Mouse (Mus musculus) kidney, postnatal 0 days (tissue): ENCODE measurements around the gene Gm49369. TPM values are rescaled to one million over a fixed set of nuclear protein-coding genes. Genes with fewer than 3 reads are reported as not detected.
"Not testable (repeated sequence)": the region's sequence is repeated elsewhere in the genome, so short reads cannot be mapped to it uniquely, and the experiment has no call there.

ENCODE experiments used
- ATAC-seq: fragments of 200-750 bp; cut with Nextera tagmentation; replicated peaks from 2 replicates; pipeline ENCODE4 v1.8.0; 2017; ENCODE audit warnings: low read depth, moderate number of reproducible peaks, moderate TSS enrichment, moderate library complexity; ENCODE audit not compliant: low FRiP score
- DNase-seq: peaks from one replicate; pipeline ENCODE4 v3.0.0-alpha.2; 2016; ENCODE audit warnings: low spot score
- H3K27ac ChIP-seq: fragments of 300-500 bp; sonication (generic); 2 replicates; pipeline ENCODE4 v1.5.1; 2014; ENCODE audit warnings: mild to moderate bottlenecking
- H3K27me3 ChIP-seq: fragments of 300-500 bp; sonication (generic); 2 replicates; pipeline ENCODE4 v1.6.1; 2014; ENCODE audit warnings: low read length, mixed read lengths; ENCODE audit not compliant: insufficient read depth
- H3K36me3 ChIP-seq: fragments of 300-500 bp; sonication (generic); 2 replicates; pipeline ENCODE4 v1.6.1; 2014; ENCODE audit warnings: low read length, mixed read lengths; ENCODE audit not compliant: insufficient read depth
- H3K4me1 ChIP-seq: fragments of 300-500 bp; sonication (generic); replicated peaks from 2 replicates; pipeline ENCODE4 v1.6.1; 2014; ENCODE audit warnings: antibody characterized with exemption, low read length, mixed read lengths; ENCODE audit not compliant: insufficient read depth
- H3K4me2 ChIP-seq: fragments of 300-500 bp; sonication (generic); 2 replicates; pipeline ENCODE4 v1.6.1; 2014; ENCODE audit warnings: mild to moderate bottlenecking, low read length, moderate library complexity, mixed read lengths
- H3K4me3 ChIP-seq: fragments of 300-500 bp; sonication (generic); replicated peaks from 2 replicates; pipeline ENCODE4 v1.5.1; 2014; ENCODE audit warnings: low read depth, low read length
- H3K9ac ChIP-seq: fragments of 300-500 bp; sonication (generic); 2 replicates; pipeline ENCODE4 v1.6.1; 2014; ENCODE audit warnings: low read depth, low read length
- H3K9me3 ChIP-seq: fragments of 300-500 bp; sonication (generic); replicated peaks from 2 replicates; pipeline ENCODE4 v1.6.1; 2016; ENCODE audit warnings: low read length, inconsistent platforms, mixed read lengths
- CTCF ChIP-seq: IDR thresholded peaks from 2 replicates; pipeline ENCODE4 v1.5.1; 2016; ENCODE audit warnings: antibody characterized with exemption, low read depth, mild to moderate bottlenecking, moderate library complexity
- WGBS: fragments of 180-500 bp; shearing (Covaris S2); extraction: QIAGEN DNeasy Blood & Tissue Kit; methylation state at CpG from one replicate; pipeline ENCODE4 v1.1.7; 2014; 5-methylcytosine and 5-hydroxymethylcytosine counted together
- polyA plus RNA-seq: library from polyadenylated mRNA; unstranded; fragments of >200 nt; fragmentation: Nextera tagmentation; extraction: Ambion mirVana; gene quantifications from 2 replicates; pipeline ENCODE4 v1.2.1, GENCODE M21; 2015

The Gm49369 gene
- polyA plus RNA-seq, 1 experiment from 2014 or later = not detected

- H3K4me1 ChIP-seq = no peaks in the 10 kb centered on the region
- no peak overlapping the region for H3K9ac ChIP-seq
- TF ChIP-seq CTCF = no peak
- DNase-seq (no peak), ATAC-seq (no peak)
- H3K27ac ChIP-seq = no peak overlapping the region
- H3K4me2 ChIP-seq = no peak overlapping the region
- 83% methylated on average over 8 of the region's 8 CpGs for WGBS
- no peak overlapping the region for H3K4me3 ChIP-seq
- no peaks in the 10 kb centered on the region for H3K9me3 ChIP-seq
- no peaks in the 10 kb centered on the region for H3K27me3 ChIP-seq
- no peaks in the 10 kb centered on the region for H3K36me3 ChIP-seq
Measured at GRCm38 (mm10) chr7:142408686-142409085, 26.2 kb upstream of the Gm49369 start.

DNA sequence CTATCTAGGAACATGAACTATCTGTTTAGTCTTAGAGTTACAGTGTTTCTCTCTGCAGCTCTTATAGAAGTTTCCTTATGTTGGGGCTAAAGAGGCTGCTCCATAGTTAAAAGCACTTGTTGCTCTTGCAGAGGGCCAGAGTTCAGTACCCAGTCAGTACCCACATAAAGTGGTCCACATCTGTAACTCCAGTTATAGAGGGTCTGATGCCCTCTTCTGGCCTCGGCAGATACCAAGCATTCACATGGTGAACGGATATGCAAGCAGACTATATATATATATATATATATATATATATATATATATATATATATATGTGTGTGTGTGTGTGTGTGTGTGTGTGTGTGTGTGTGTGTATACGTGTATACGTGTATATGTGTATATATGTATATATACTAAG is 25.5 kb upstream of the Gm49369 start:
- H3K27me3 ChIP-seq = no peaks in the 10 kb centered on the region
- 68% methylated on average over 4 of the region's 4 CpGs for WGBS
- no peaks in the 10 kb centered on the region for H3K4me1 ChIP-seq
- DNase-seq (no peak), ATAC-seq (no peak)
- peak; percentile 35; the same call in 1 of the 2 replicates for TF ChIP-seq CTCF
- H3K27ac ChIP-seq = no peak overlapping the region
- H3K36me3 ChIP-seq = no peaks in the 10 kb centered on the region
- no peak overlapping the region for H3K9ac ChIP-seq
- no peaks in the 10 kb centered on the region for H3K9me3 ChIP-seq
- H3K4me2 ChIP-seq = no peak overlapping the region
- H3K4me3 ChIP-seq = no peak overlapping the region

- not testable (repeated sequence) for H3K9me3 ChIP-seq, H3K27me3 ChIP-seq, H3K27ac ChIP-seq, H3K36me3 ChIP-seq, H3K4me1 ChIP-seq, H3K4me2 ChIP-seq, H3K4me3 ChIP-seq, DNase-seq, H3K9ac ChIP-seq, ATAC-seq
- WGBS = 95% methylated on average over 5 of the region's 5 CpGs
Measured at GRCm38 (mm10) chr7:142405134-142405533, 22.7 kb upstream of the Gm49369 start.

DNA sequence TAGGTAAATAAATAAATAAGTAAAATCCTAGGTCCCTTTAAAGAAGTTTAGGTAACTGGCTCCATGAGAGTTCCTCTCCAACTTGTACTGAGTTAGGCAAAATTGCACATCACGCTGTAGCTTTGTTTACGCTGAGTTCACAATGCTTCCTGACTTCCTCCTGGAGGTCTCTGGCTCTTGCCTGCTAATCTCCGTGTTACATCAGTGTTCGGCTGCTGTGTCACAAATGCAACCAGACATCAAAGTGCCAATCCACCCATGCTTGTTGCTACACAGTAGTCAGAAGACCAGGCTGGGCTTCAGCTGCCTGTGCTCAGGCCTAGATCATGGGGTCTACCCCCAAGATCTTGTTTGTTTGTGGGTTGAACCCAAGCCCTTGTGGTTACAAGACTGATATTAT is 21.1 kb upstream of the Gm49369 start:
- WGBS = 67% methylated on average over 4 of the region's 4 CpGs
- Histone ChIP-seq H3K9me3 (no peaks in the 10 kb centered on the region), H3K4me3 (no peak overlapping the region), H3K27ac (no peak overlapping the region), H3K27me3 (no peaks in the 10 kb centered on the region), H3K4me2 (no peak overlapping the region), H3K4me1 (no peaks in the 10 kb centered on the region), H3K36me3 (no peaks in the 10 kb centered on the region), H3K9ac (no peak overlapping the region)
- TF ChIP-seq CTCF = no peak
- ATAC-seq = no peak; the same call in 1 of the 2 replicates
- peak; percentile 29 for DNase-seq

DNA sequence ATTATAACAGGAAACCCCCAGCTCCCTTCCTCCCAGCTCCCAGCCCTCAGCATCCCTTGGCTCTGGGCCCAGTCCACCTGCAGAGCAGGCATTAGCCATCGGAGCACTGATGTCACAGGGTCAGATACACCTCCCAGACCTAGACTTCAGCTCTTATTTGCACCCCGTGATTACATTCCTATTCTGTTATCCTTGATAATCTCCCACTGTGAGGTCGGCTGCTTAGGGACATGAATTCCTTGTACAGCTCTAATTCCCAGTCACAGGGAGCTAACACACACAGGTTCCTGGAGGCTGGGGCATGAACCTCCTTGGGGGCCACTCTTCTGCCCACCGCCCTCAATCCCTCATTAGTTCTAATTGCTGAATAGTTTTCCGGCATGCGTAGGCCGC is 18.3 kb upstream of the Gm49369 start:
- Histone ChIP-seq H3K4me2 (no peak overlapping the region), H3K9me3 (no peaks in the 10 kb centered on the region), H3K9ac (no peak overlapping the region), H3K4me3 (no peak overlapping the region), H3K27ac (peak overlapping the region; percentile 43), H3K4me1 (no peaks in the 10 kb centered on the region), H3K27me3 (no peaks in the 10 kb centered on the region), H3K36me3 (no peaks in the 10 kb centered on the region)
- 36% methylated on average over 7 of the region's 7 CpGs for WGBS
- no peak for TF ChIP-seq CTCF
- DNase-seq (peak; percentile 49), ATAC-seq (peak; percentile 63)

DNA sequence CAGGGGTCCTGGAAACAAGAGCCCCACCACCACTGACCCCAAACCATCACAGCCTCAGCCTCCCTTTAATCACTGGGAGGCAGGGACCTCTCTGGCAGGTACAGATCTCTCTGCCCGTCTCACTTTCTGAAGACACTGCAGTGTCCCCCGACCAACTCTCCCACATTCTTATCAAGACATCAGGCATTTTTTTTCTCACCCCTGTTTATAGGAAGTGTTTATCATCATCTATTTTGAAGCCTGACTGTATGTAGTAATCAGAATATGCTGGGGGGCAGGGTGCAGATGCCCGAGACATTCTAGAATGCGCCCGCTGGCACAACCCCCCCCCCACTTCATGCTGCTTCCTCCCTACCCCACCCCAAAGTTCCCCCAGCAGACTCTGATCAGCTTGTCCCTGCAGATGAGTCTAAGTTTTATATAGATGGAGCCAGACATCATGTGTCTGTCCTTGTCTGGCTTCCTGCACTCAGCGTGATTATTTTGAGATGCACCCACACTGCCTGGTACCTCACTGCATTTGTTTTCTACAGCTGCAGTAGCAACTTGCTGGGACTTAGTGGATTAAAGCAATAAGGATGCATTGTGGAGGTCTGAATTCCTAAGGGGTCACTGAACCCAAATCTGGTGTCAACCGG is 17.8 kb upstream of the Gm49369 start:
- TF ChIP-seq CTCF = no peak
- 38% methylated on average over 7 of the region's 7 CpGs for WGBS
- no peak overlapping the region for H3K4me2 ChIP-seq
- H3K27me3 ChIP-seq = no peaks in the 10 kb centered on the region
- peak overlapping the region; percentile 44 for H3K27ac ChIP-seq
- H3K36me3 ChIP-seq = no peaks in the 10 kb centered on the region
- no peak overlapping the region for H3K9ac ChIP-seq
- no peaks in the 10 kb centered on the region for H3K9me3 ChIP-seq
- H3K4me3 ChIP-seq = no peak overlapping the region
- DNase-seq = no peak
- no peak for ATAC-seq
- no peaks in the 10 kb centered on the region for H3K4me1 ChIP-seq

- no peak overlapping the region for H3K4me2 ChIP-seq
- H3K9me3 ChIP-seq = no peaks in the 10 kb centered on the region
- no peak for TF ChIP-seq CTCF
- H3K9ac ChIP-seq = no peak overlapping the region
- H3K36me3 ChIP-seq = no peaks in the 10 kb centered on the region
- no peaks in the 10 kb centered on the region for H3K4me1 ChIP-seq
- no peak for ATAC-seq
- no peak overlapping the region for H3K4me3 ChIP-seq
- WGBS = 41% methylated on average over 1 of the region's 1 CpGs
- no peaks in the 10 kb centered on the region for H3K27me3 ChIP-seq
- DNase-seq = no peak
- no peak overlapping the region for H3K27ac ChIP-seq
Measured at GRCm38 (mm10) chr7:142399250-142399649, 16.8 kb upstream of the Gm49369 start.
